Mouse (Mus musculus): ENCODE measurements around the gene Cdk5rap3. TPM values are rescaled to one million over a fixed set of nuclear protein-coding genes. Genes with fewer than 3 reads are reported as not detected.

Gene Cdk5rap3
- polyA plus RNA-seq (2015; fragmentation: Nextera tagmentation; extraction: Ambion mirVana), result 33.7 and 40.6 TPM in 2 replicates

GRCm38 (mm10) chr11:96916044-96916884 lies at the start of gene Cdk5rap3:
Gene Cdk5rap3, minus strand, starts transcription at chr11:96916496.
- under 1% methylated on average over 55 of the region's 55 CpGs for WGBS (ENCODE audit: insufficient replicate concordance)
- peak; percentile 78 for ATAC-seq (ENCODE audit: insufficient read depth)
- Histone ChIP-seq H3K9me3 (replicated peaks) (no peaks in the 10 kb centered on the region), H3K4me2 (peak within 1 kb of the TSS; percentile 92), H3K27ac (replicated peaks) (peak within 1 kb of the TSS; percentile 97), H3K4me1 (replicated peaks) (peaks cover 64% of the 10 kb centered on the region), H3K36me3 (replicated peaks) (peaks cover 10% of the 10 kb centered on the region), H3K4me3 (replicated peaks) (peak within 1 kb of the TSS; percentile 80), H3K9ac (peak within 1 kb of the TSS; percentile 78), H3K27me3 (no peaks in the 10 kb centered on the region)

GRCm38 (mm10) chr11:96963580-96963979 lies 47.3 kb upstream of the Cdk5rap3 start:
- peak; percentile 58 for ATAC-seq (ENCODE audit: insufficient read depth)
- Histone ChIP-seq H3K4me3 (replicated peaks) (no peak overlapping the region), H3K9me3 (replicated peaks) (no peaks in the 10 kb centered on the region), H3K4me1 (replicated peaks) (peaks cover 85% of the 10 kb centered on the region), H3K36me3 (replicated peaks) (peaks cover 75% of the 10 kb centered on the region), H3K27me3 (no peaks in the 10 kb centered on the region), H3K9ac (0 out of 2 replicates have a peak overlapping the region, but pooled peaks have one; percentile 5), H3K27ac (replicated peaks) (peak overlapping the region; percentile 76), H3K4me2 (no peak overlapping the region; the same call in 1 of the 2 replicates)
- WGBS (ENCODE audit: insufficient replicate concordance), result 29% methylated on average over 8 of the region's 8 CpGs

- Histone ChIP-seq H3K4me1 (replicated peaks) (peaks cover 84% of the 10 kb centered on the region), H3K27ac (replicated peaks) (peak overlapping the region; percentile 95), H3K9me3 (replicated peaks) (no peaks in the 10 kb centered on the region), H3K4me3 (replicated peaks) (no peak overlapping the region), H3K36me3 (replicated peaks) (peaks cover 98% of the 10 kb centered on the region), H3K27me3 (no peaks in the 10 kb centered on the region), H3K4me2 (peak overlapping the region; percentile 59), H3K9ac (peak overlapping the region; percentile 9)
- WGBS (ENCODE audit: insufficient replicate concordance), result 86% methylated on average over 10 of the region's 10 CpGs
- peak; percentile 31 for ATAC-seq (ENCODE audit: insufficient read depth)
These were observed 40.9 kb upstream of the Cdk5rap3 start for GRCm38 (mm10) chr11:96957061-96957805.

- 42% methylated on average over 20 of the region's 20 CpGs for WGBS (ENCODE audit: insufficient replicate concordance)
- Histone ChIP-seq H3K9me3 (replicated peaks) (no peaks in the 10 kb centered on the region), H3K4me2 (peak overlapping the region; percentile 59), H3K36me3 (replicated peaks) (peaks cover 98% of the 10 kb centered on the region), H3K27ac (replicated peaks) (peak overlapping the region; percentile 95), H3K4me1 (replicated peaks) (peaks cover 84% of the 10 kb centered on the region), H3K9ac (peak overlapping the region; percentile 38; the same call in 1 of the 2 replicates), H3K27me3 (no peaks in the 10 kb centered on the region), H3K4me3 (replicated peaks) (peak overlapping the region; percentile 33)
- ATAC-seq (ENCODE audit: insufficient read depth), result peak; percentile 90
These were observed 39.9 kb upstream of the Cdk5rap3 start for GRCm38 (mm10) chr11:96956009-96956724.

- Histone ChIP-seq H3K4me1 (replicated peaks) (peaks cover 84% of the 10 kb centered on the region), H3K9ac (peak overlapping the region; percentile 38; the same call in 1 of the 2 replicates), H3K27me3 (no peaks in the 10 kb centered on the region), H3K27ac (replicated peaks) (peak overlapping the region; percentile 95), H3K9me3 (replicated peaks) (no peaks in the 10 kb centered on the region), H3K4me3 (replicated peaks) (no peak overlapping the region), H3K4me2 (peak overlapping the region; percentile 59), H3K36me3 (replicated peaks) (peaks cover 98% of the 10 kb centered on the region)
- WGBS (ENCODE audit: insufficient replicate concordance), result 71% methylated on average over 4 of the region's 4 CpGs
- no peak for ATAC-seq (ENCODE audit: insufficient read depth)
These were observed 38.8 kb upstream of the Cdk5rap3 start for GRCm38 (mm10) chr11:96955094-96955493.

- Histone ChIP-seq H3K9me3 (replicated peaks) (no peaks in the 10 kb centered on the region), H3K27ac (replicated peaks) (peak overlapping the region; percentile 60), H3K4me1 (replicated peaks) (peaks cover 96% of the 10 kb centered on the region), H3K4me3 (replicated peaks) (no peak overlapping the region), H3K9ac (no peak overlapping the region), H3K27me3 (no peaks in the 10 kb centered on the region), H3K4me2 (no peak overlapping the region), H3K36me3 (replicated peaks) (peaks cover 94% of the 10 kb centered on the region)
- ATAC-seq (ENCODE audit: insufficient read depth), result no peak
- 57% methylated on average over 6 of the region's 6 CpGs for WGBS (ENCODE audit: insufficient replicate concordance)
These were observed 36.6 kb upstream of the Cdk5rap3 start for GRCm38 (mm10) chr11:96952896-96953295.

GRCm38 (mm10) chr11:96952426-96952825 lies 36.1 kb upstream of the Cdk5rap3 start:
- peak overlapping the region; percentile 60 for H3K27ac ChIP-seq (replicated peaks)
- no peak overlapping the region for H3K4me3 ChIP-seq (replicated peaks)
- peaks cover 89% of the 10 kb centered on the region for H3K36me3 ChIP-seq (replicated peaks)
- no peaks in the 10 kb centered on the region for H3K9me3 ChIP-seq (replicated peaks)
- no peak overlapping the region for H3K9ac ChIP-seq
- ATAC-seq (ENCODE audit: insufficient read depth), result no peak
- WGBS (ENCODE audit: insufficient replicate concordance), result 78% methylated on average over 10 of the region's 10 CpGs
- no peaks in the 10 kb centered on the region for H3K27me3 ChIP-seq
- H3K4me1 ChIP-seq (replicated peaks), result peaks cover 96% of the 10 kb centered on the region
- no peak overlapping the region for H3K4me2 ChIP-seq

GRCm38 (mm10) chr11:96950767-96951166 lies 34.5 kb upstream of the Cdk5rap3 start:
- H3K27ac ChIP-seq (replicated peaks), result peak overlapping the region; percentile 100
- H3K4me2 ChIP-seq, result no peak overlapping the region
- 91% methylated on average over 3 of the region's 3 CpGs for WGBS (ENCODE audit: insufficient replicate concordance)
- no peak overlapping the region for H3K4me3 ChIP-seq (replicated peaks)
- peaks cover 96% of the 10 kb centered on the region for H3K4me1 ChIP-seq (replicated peaks)
- H3K36me3 ChIP-seq (replicated peaks), result peaks cover 73% of the 10 kb centered on the region
- no peak overlapping the region for H3K9ac ChIP-seq
- no peaks in the 10 kb centered on the region for H3K9me3 ChIP-seq (replicated peaks)
- ATAC-seq (ENCODE audit: insufficient read depth), result no peak
- H3K27me3 ChIP-seq, result no peaks in the 10 kb centered on the region

- Histone ChIP-seq H3K4me3 (replicated peaks) (peak overlapping the region; percentile 83), H3K36me3 (replicated peaks) (peaks cover 44% of the 10 kb centered on the region), H3K9ac (peak overlapping the region; percentile 70), H3K4me1 (replicated peaks) (peaks cover 89% of the 10 kb centered on the region), H3K9me3 (replicated peaks) (no peaks in the 10 kb centered on the region), H3K27me3 (no peaks in the 10 kb centered on the region), H3K27ac (replicated peaks) (peak overlapping the region; percentile 100), H3K4me2 (peak overlapping the region; percentile 95)
- peak; percentile 71 for ATAC-seq (ENCODE audit: insufficient read depth)
- 16% methylated on average over 4 of the region's 4 CpGs for WGBS (ENCODE audit: insufficient replicate concordance)
These were observed 31.6 kb upstream of the Cdk5rap3 start for GRCm38 (mm10) chr11:96947849-96948248.

GRCm38 (mm10) chr11:96946498-96946897 lies 30.2 kb upstream of the Cdk5rap3 start:
- ATAC-seq (ENCODE audit: insufficient read depth), result no peak
- Histone ChIP-seq H3K27ac (replicated peaks) (peak overlapping the region; percentile 100), H3K36me3 (replicated peaks) (peaks cover 41% of the 10 kb centered on the region), H3K9me3 (replicated peaks) (no peaks in the 10 kb centered on the region), H3K4me1 (replicated peaks) (peaks cover 79% of the 10 kb centered on the region), H3K27me3 (no peaks in the 10 kb centered on the region), H3K4me3 (replicated peaks) (peak overlapping the region; percentile 83), H3K4me2 (peak overlapping the region; percentile 95), H3K9ac (peak overlapping the region; percentile 70)
- WGBS (ENCODE audit: insufficient replicate concordance), result 60% methylated on average over 9 of the region's 9 CpGs

All from liver, embryonic 15.5 days (tissue).